Mouse (Mus musculus) spleen, adult 12 weeks (tissue): ENCODE results near the gene Enpp4.
A peak's percentile ranks its signal among the peaks of the same experiment; 100 is the strongest.

Experiments
- DNase-seq: peaks from one replicate; pipeline ENCODE4 v3.0.0; 2022; ENCODE audit warnings: low spot score

Enpp4 gene

DNA sequence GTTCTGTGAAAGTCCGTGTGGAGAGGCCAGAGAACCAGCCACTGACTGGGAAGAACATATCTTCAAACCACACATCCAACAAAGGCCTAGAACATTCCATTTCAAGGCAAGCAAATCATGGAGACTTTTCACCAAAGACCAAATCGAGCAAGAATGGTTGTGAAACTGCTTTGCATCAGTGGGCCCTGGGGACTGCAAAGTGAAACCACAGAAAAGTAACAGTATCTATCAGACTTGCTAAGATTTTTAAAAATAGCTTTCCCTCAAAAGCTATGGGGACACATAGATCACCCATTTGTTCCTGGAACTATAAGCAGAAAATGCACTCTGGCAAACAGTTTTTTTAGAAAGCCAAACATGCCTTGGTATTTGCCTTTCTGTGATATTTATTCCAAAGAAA, 14.7 kb downstream of the Enpp4 start:
- no peak for DNase-seq

DNA sequence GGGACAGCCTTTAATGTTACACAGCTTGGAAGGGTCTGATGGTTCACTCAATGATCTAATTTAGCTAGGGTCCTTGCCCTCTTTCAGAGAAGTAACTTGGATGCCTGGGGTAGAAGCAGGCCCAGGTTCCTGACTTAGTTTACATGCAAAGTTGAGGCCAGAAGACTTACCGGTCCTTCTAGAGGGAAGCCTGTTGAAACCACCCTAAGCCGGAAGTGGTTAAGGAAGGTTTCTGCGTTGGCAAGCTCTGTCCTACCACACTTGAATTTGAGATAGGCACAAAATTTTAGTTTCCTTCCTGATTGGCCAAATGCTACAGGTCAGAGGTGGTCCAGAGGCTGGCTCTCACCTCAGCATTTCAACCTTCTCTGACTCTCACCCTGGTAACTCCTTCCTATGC, 17.4 kb downstream of the Enpp4 start:
- no peak for DNase-seq

DNA sequence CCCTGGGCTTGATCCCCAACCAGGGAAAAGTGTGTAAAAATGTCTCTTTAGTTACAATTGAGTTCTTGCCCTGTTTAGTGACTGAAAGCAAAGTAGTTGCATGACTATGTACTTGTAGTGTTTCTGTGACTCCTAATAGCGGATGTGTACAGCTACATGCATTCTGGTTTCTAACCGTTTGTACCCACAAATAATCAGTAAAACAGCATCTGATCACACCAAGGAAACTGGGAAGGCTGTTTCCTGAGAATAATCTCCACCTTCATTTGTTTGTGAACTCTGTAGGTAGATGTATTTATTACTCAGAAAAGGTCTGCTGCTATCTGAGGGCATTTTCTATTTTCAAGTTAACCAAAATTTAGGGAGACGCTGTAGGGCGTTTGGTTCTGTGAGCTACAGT, 22.5 kb downstream of the Enpp4 start:
- DNase-seq: no peak

DNA sequence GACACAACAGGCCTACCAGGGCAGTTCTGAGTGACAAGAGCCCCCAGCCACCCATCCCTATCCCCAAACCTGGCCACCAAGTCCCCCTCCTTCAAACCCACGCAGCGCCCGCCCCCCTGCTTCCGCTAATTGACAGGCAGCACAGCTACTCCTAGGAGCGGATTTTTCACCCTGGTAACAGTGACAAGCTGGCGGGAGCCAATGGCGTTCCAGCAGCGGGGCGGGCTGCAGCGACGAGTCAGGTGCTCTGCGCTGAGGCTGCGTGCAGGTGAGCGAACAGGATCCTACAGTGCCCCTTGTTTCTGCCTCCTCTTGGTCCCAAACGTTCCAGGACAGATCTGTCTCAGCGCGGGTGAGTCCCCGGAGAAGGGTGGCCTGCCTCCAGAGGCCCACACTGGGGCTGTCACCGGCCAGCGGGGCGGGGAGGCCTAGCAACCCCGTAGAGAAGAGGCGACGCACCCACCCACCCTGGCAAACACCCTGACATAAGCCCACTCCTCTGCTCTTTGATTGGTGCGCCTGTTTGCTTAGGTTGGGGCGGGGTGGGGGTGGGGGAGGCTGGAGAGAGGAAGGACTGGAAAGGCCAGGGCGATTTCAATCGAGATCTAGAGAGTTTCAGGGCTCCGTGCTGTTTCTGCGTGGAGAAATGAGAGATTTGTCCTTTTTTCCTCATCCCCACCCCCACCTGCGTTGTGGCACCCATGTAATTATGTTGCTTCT, 26.8 kb downstream of the Enpp4 start, which contains the start of gene Enpp5:
Gene Enpp5 (plus strand): TSS at position 183 of the 720 bp plus-strand sequence.
- DNase-seq: peak; percentile 63

DNA sequence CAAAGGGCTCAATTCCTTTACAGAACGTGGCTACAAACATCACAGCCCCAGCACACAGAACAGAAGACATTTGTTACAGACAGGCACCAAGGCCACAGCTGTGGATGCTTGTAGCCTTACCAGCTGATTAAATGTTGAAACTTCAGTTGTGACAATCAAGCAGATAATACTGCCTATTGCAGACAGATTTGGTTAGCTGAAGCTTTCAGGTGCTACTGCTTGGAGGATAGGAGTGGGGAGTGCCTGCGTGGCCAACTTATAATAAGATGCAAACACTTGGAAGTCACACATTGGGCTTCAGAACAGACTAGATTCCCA, 27.8 kb downstream of the Enpp4 start:
- DNase-seq: no peak

DNA sequence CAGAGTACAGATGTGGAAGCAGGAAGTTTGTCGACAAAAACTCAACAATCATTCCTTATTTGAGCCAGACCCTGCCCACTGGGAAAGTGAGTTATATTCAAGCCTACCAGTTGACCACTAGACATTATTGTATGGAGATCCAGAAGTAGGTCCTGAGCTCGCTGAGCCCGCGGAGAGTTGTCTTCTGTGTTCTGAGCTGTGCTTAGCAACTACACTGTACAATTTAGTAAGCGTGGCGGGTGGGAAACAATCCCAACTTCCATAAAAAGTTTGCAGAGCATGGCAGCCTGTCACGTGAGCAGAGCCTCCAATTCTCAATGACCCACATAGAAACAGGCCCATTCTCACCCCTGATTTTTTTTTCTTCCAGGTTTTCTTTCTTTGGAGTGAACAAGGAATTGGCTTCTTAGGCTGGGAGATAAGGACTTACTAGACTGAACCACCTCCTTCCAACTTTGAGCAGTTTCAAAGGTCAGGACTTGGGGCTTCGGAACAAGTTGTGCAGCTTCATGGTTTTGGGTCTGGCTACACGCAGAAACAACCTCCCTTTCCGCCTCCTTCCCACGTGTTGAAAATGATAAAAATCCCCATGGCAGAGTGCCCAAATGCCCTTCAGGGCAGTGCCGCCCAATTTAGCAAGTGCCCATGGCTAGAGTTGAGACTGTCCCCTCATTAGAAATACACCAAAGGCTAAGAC, 28.3 kb downstream of the Enpp4 start:
- no peak for DNase-seq

DNA sequence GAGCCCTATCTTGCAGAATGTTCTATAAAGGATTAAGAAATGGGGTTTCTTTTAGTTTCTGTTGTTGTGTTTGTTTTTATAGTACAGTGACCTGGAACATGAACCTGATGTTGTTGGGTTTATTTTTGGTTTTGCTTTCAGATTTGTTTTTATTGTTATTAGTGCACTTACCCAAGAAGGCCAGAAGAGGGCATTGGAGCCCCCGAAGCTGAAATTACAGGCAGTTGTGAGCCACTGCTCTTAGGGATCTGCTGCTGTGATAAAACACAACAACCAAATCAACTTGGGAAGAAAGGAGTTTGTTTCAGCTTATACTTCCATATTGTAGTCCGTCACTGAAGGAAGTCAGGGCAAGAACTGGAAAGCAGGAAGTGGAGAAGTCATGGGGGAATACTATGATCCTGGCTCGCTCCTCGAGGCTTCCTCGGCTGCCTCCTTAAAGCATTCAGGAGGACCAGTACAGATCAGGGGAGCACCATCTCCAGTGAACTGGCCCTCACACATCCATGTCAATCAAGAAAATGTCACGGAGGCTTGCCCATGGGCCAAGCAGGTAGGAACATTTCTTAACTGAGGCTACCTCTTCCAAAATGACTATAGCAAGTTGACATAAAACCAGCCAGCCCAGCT, 29.4 kb downstream of the Enpp4 start:
- no peak for DNase-seq

DNA sequence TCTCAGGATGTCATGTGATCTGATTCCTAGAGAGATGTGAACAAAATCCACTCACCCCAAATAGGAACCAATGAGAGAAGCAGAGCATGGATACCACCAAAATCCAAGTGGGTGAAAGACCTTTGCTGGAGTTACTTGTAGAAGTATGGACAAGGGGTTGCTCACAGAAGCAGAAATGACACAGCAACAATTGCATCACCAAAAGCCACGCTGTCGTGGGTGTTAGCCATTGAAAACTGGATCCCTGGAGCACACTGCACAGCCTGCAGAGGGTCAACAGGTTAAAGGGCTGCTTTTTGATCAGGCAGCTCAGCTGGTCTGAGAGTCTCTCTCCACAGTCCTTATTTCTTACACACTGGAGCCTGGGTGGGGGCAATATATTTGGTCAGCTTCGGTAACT, 30.0 kb downstream of the Enpp4 start:
- DNase-seq: no peak

DNA sequence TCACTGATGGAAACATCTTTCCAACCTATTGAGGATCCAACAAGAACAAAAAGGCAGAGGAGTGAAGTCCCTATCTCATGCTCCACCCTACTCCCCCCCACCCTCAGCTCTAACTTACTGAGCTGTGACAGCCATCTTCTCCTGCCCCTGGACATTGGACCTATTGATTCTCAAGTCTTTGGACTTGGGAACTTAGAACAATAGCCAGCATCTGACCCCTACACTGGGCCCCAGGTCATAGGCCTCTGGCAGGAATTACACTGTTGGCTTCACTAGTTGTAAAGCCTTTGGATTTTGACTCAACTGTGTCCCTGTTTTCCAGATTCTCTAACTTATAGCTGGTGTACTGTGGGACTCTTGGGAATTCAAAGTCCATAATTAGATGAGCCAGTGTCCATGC, 33.9 kb downstream of the Enpp4 start:
- no peak for DNase-seq

DNA sequence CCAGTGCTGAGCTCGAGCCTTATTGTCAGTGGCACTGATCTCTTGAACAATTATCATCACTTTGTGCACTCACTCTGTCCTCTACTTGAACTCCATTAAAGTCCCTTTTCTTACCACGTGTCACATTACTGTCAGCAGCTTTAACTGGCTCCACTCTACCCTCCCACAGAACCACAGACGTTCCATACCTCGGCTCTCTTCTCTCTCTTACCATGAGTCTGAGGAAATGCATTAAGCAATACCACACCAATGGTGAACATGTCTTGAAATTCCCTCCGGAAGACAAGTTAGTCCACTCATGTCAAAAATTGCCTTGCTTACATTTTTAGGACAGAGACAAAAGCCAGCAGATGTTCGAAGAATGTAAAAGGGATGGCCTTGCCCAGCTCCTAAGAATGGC, 36.7 kb downstream of the Enpp4 start:
- no peak for DNase-seq

DNA sequence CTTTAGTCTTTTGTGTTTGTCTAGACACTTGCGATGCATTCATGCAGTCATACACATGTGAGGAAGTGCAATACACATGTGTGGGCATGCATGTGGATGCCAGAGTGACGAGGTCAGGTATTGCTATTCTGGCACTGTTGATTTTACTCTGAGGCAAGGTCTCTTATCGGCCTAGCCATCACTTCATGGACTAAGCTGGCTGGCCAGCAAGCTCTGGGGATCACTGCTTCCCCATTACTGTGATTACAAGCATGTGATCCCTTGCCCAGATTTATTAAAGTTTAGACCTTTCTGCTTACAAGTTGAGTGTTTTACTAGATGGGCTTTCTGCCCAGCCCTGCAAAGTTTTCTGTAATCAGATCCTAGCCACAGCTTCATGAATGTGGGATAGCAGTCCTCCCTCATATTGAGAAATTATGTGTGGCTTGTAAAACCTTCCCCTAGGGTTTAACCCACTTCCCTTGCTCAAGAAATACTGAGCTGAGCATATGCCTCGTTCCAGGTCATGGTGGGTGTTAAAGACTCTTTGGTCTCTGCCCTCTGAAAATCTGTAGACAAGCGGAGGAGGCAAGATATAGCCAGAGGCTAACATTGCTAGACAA, 44.2 kb downstream of the Enpp4 start:
- no peak for DNase-seq

DNA sequence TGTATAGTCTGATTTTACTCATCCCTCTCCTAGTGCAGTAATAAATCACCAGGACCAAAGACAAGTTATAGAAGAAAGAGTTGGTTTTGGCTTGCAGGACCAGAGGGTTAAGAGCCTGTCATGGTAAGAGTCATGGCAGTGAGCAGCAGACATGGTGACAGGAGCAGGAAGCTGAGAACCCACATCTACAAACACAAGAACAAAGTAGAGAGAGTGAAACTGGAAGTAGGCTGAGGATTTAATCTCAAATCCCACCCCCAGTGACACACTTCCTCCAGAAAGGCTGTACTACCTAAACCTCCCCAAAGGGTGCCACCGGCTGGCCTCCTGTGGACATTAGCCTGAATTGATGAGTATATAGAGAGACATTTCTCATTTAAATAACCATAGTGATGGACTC, 44.8 kb downstream of the Enpp4 start:
- no peak for DNase-seq

DNA sequence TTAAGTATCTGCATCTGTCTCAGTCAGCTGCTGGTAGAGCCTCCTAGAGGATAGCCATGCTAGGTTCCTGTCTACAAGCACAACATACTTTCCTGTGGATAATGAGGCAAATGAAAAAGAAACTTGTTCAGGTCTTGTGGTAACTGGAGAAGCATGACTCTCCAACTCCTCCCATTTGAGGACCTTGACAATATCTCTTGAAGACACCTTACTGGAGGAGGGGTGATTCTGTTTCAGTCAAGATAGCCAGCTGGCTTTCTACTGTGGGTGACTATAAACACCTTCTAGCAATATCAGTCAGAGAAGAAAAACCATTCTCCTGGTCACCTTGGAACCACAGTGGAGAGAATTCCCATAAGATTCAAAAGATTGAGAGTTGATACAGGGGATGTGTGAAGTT, 47.5 kb downstream of the Enpp4 start:
- no peak for DNase-seq

DNA sequence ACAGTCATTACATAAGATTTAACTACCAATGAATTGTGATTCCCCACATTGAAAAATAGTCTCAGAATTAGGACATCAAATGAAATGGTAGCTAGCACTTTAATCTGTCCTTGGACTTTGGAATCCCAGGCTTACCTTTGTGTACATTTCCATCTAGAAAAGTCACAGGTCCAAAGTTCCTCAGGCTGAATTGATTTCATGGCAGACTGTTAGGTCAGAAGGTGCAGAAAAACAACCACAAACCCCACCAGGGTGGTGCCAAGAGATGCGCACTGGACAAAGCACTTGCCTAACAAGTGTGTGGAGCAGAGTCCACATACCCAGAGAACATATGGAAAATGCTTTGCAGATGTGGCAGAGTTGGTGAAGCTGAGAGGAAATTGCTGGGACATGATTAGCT, 48.5 kb downstream of the Enpp4 start:
- no peak for DNase-seq

DNA sequence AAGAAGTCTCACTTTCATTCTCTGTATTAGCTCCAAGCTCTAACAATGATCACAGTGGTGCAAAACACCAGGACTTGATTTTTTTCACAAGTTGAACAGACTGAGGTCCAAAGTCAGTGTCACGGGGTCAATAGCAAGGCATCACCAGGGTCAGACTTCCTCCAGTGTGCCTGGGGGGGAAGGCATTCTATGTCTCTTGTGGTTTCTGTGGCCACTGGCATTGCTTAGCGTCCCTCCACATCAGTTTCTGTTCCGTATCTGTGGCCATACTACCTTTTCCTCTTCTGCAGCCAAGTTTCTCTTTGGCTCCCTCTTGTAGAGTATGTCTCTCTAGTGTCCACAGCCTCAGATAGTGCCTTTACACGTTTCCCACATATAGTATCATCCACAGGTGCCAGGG, 52.2 kb downstream of the Enpp4 start:
- no peak for DNase-seq
